Mouse (Mus musculus): ENCODE measurements around the gene Pwwp2b.

The Pwwp2b gene

DNA sequence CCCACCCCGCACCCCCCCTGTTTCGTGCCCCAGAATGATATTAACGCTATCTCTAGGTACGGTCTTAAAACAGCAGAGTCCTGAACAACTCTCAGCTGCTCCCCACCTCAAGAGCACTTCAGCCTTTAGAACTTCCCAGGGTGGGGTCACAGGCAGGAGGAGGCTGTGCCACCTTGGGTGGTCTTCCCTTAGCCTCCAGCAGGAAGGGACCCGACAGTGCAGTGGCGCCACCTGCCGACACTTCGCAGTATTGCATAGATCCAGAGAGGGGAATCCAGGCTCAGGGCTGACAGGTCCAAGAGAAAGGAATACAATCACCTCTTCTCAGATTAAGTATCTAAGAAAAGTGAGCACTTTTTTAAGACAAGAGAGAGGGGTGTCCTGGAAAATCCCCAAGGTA is 51.1 kb downstream of the Pwwp2b start:
- peak; percentile 44 to 66 for DNase-seq (ENCODE audit: low spot score in 2 of 2)

DNA sequence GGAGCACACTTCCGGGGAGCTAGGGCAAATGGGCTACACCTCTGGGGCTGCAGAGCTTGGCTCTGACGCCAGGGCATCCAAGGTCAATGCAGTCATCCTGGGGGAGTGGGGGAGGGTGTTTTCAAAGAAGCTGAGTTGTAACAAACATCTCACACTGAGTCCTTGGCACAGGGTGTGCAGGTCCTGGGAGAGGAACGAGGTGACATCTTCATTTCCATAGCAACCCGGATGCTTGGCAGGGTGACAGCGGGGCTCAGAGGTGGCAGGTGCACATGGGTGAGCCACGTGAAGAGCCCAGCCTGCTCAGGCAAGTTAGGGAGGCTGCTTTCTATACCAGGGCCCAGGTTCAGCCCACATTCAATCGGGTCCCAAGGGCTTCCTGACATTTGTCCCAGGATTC is 52.1 kb downstream of the Pwwp2b start:
- no peak for DNase-seq (ENCODE audit: low spot score in 2 of 2)

DNA sequence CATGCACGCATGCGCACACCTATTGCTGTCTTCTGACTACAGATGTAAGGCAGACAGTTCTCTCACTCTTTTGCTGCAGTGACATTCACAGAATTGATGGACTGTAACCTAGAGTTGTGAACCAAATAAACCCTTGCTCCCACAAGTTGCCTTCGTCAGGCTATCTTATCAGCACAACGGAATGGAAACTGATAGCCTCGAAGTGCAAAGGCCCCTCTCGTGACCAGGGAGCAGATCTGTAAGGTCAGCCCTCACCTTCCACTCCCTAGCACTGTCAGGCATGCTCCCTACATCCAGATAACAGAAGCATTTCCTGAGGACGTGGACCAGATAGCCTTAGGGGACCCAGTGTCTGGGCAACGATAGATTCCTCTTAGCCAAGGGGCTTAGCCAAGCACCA is 53.2 kb downstream of the Pwwp2b start:
- DNase-seq (ENCODE audit: low spot score in 2 of 2) = no peak

DNA sequence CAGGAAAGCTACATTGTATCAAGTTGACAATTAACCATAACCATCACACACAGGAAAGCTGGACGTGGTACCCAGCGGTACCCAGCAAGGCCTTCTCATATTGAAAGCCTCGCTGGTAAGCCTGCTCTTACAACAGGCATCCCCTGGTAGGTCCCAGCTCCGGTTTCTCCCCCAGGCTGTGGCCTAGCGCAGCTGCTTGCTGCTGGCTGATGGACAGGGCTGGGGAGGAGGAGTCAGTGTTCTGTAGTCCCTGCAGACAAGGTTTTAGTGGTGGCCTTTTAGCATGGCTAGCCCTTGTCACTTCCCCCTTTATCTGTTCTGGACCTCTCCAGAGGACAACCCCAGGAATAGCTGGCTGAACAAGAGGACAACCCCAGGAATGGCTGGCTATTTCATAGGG is 54.0 kb downstream of the Pwwp2b start:
- DNase-seq (ENCODE audit: low spot score in 2 of 2) = no peak

DNA sequence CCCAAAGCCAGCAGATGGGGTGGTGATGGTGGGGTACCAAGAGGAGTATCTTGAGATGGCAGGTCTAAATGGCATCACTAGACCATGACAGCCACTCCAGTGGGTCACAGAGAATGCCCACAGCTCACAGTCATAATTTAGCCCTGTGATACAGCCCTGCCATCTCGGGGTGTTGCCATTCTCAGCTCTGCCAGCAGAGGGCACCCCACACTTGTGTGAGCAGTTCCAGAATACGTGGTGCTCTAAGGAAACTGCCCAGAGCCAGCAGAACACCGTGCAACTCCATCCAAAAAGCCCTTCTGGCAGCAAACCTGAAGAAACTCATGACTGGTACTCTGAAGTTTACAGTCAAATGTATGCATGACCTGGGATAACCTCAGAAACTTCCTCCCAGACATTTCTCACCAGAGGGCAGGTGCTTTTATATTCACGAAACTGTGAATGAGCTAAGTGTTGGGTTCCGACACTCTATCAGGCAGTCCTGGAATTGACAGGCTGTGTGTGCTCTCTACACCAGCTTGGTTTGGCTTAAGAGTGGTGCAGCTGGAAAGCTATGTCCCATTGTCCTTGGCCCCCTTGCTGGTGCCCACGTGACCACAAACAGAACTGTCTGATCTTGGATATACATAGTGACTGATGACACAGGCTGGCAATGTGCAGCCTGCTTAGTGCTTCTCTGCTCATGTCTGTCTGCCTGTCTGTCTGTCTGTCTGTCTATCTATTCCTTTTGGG is 55.2 kb downstream of the Pwwp2b start:
- DNase-seq (ENCODE audit: low spot score in 2 of 2) = peak; percentile 55 to 74

DNA sequence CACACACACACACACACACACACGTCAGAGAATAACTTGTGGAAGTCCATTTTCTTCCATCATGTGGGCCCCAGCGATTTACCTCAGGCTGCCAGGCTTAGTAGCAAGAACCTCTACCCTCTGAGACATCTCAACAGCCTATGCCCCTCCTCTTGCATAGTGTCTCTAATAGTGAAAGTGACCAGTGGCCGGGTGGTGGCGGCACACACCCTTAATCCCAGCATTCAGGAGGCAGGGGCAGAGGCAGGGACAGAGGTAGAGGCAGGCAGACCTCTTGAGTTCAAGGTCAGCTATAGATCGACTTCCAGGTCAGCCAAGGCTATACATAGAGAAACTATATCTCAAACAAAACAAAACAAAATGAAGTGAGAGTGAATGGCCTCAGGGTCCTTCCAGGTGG is 56.0 kb downstream of the Pwwp2b start:
- no peak for DNase-seq (ENCODE audit: low spot score in 2 of 2)

DNA sequence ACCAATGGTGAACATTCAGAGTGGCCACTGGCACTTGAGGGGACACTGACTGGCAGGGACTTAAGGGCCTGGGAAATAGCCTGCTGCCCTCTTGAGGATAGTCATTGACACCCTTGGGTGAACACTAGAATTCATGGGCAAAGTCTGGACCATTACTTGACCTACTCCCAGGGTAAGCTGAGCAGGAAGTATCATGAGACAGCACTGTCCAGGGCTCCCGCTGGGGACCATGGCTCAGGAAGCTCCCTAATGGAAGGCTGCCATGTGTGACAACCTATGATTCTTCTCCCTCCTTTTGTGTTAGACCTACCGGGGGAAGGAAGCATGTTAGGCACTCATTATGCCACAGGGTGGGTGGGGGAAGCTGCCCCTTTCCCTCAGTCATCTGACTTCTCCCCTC is 58.8 kb downstream of the Pwwp2b start:
- DNase-seq (ENCODE audit: low spot score in 2 of 2) = no peak

DNA sequence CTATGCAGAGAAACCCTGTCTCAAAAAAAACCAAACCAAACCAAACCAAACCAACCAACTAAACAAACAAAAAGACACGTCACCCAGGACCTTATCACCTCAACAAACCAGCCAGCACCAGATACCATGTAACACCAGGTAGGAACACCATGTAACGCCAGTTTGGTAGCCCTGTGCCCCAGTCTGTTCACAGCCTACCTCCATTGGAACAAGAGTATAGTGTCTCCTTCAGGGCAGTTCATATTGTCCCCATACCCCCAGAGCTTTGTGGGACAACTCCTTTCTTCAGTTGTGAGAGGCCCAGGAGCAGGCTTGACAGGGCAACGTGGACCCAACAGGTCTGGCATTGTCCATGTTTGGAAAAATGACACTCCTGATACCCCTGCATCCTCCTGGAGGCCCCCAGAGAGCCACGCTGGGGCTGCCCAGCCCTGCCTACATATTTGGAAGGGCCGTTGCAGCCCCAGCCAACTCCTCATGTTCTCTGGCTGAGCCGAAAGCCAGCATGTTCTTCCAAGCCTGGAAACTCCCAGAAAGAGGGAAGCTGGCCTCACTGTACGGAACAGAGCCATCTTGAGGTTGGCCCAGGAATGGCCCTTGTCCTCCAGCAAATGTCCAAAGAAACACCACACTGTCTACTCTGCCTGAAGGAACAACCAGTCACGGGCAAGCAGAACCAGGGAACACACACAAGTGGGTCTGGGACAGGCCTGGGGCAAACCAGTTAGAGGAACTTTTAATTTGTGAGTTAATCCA is 60.0 kb downstream of the Pwwp2b start:
- no peak for DNase-seq (ENCODE audit: low spot score in 2 of 2)

DNA sequence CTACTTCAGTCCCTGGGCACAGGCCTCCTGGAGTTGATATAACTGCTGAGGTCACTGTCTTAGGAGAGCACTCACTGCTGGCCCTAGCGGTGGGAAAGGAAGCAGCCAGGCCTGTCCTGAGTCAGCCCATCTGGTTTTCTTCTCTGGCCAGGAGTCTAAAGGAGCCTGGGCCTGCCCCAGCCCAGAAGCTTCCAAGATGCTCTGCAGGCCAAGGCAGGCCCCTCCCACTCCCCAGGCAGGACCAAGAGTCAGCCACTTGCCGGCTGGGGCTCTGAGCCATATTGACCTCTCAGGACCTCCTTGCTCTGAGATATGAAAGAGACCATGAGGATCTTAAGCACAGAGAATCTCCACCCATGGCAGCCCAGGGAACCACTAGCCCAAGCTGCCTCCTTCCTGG is 60.8 kb downstream of the Pwwp2b start:
- no peak for DNase-seq (ENCODE audit: low spot score in 2 of 2)

DNA sequence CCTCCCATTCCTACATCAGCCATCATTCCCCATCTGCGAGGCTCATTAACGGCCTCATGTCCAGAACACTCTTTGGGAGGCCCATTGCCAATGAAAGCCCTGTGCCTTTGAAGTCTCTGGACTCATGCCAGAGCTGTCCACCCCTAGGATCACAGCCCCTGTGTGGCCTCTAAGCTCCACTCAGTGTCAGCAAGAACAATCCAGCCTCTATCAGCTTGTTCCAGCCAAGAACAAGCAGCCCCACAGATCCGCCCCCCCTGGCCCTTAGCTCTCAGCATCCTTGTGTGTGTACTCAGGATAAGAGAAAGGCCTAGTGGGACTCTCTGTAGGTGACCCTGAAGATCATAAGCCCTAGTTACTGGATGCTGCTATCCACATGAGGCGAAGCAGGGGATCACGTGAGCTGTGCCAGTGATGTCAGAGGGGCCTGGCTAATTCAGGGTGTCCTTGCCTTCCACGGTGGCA is 62.2 kb downstream of the Pwwp2b start:
- DNase-seq (ENCODE audit: low spot score in 2 of 2) = no peak

DNA sequence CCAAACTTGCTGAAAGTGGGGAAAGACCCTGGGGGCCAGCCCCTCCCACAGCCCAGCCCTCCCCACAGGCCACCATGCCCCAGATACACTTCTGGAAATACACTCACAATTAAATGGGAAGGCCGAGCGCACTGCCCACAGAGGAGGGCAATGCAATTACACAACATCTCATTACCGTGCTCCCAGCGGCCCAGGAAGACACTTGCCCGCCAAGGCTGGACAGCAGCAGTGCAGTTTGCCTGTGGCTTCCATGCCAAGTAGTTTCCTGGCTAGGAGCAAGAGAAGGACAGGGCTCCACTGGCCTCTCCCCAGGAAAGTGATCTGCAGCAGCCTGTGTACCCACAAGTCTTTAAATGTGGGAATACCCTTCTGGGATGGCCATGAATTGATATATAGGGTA is 64.4 kb downstream of the Pwwp2b start:
- DNase-seq (ENCODE audit: low spot score in 2 of 2) = no peak

DNA sequence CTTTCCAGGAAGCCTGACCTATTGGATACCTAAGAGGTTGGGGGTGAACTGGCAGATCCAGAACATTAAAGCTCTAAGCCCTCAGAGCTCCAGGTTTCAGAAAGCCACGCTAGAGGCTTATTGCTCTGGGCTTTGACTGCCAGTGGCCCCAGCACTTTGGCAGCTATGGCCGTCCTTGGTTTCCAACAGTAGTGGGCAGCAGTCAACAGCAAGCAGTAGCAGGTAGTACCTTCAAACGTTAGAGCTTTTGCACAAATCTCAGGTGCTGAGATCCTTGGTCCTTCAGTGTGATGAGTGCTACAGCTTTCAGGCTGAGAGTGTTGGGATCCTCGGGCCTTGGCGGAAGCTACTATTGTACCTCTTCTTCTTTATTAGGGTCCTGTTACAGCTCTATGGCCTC is 65.1 kb downstream of the Pwwp2b start:
- DNase-seq (ENCODE audit: low spot score in 2 of 2) = no peak

DNA sequence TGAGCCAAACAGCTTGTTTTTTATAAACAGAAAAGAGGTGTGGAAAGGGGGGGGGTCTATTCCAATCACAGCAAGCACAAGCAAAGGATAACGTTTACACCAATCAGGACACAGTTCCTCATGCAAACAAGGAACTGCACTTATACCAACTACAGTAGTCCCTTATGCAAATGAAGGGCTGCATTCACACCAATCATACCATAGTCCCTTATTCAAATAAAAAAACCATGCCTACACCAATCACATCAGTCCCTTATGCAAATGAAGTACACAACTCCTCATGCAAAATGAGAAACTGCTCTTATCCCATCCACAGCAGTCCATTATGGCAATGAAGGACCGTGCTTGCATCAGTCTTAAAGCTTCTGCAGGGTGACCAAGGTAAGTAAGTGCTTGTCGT is 66.4 kb downstream of the Pwwp2b start:
- no peak for DNase-seq (ENCODE audit: low spot score in 2 of 2)

DNA sequence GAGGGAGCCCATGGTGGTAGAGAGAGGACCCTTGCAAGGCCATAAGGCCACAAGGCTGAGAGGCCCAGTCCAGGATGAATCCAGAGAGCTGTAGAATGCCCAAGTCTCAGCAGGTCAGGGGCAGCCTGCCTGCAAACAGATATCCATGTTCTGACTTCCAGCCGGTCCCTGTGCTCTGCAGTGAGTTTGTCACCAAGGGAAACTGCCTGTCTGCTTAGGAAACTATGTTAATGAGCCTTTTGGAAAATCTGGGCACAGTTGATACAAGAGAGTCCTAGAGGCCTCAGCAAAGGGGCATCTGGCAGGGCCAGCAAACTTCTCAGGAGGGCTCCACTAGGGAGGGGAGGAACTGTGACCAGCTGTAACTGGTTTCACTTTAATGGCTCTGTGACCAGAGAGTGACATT is 70.7 kb downstream of the Pwwp2b start:
- no peak for DNase-seq (ENCODE audit: low spot score in 2 of 2)
